Mouse (Mus musculus) frontal cortex, postnatal 36 days (tissue): ENCODE results near the gene Gm27179.
"Not testable (repeated sequence)": the region's sequence is repeated elsewhere in the genome, so short reads cannot be mapped to it uniquely, and the experiment has no call there.

Experiments
- DNase-seq, 2 experiments: peaks; one replicate each; pipeline ENCODE4 v3.0.0; 2022; ENCODE audit warnings: low spot score in 2 of 2

Gm27179 gene

GRCm38 (mm10) chr14:69512449-69512848 is at the start of gene Gm27179:
Gene Gm27179, minus strand, starts transcription at chr14:69512549.
- not testable (repeated sequence) for DNase-seq

- DNase-seq = not testable (repeated sequence)
These were observed 45.2 kb upstream of the Gm27179 start for GRCm38 (mm10) chr14:69557550-69557949.

GRCm38 (mm10) chr14:69556820-69557219 is 44.5 kb upstream of the Gm27179 start:
- not testable (repeated sequence) for DNase-seq

GRCm38 (mm10) chr14:69555110-69555831 is 42.9 kb upstream of the Gm27179 start, which contains the start of gene Entpd4b:
Gene Entpd4b, plus strand, starts transcription at chr14:69555424.
- not testable (repeated sequence) for DNase-seq

GRCm38 (mm10) chr14:69547310-69547709 is 35.0 kb upstream of the Gm27179 start:
- DNase-seq = not testable (repeated sequence)

- DNase-seq = not testable (repeated sequence)
These were observed 32.7 kb upstream of the Gm27179 start for GRCm38 (mm10) chr14:69545052-69545451.

GRCm38 (mm10) chr14:69544033-69544432 is 31.7 kb upstream of the Gm27179 start:
- DNase-seq = not testable (repeated sequence)

- DNase-seq = not testable (repeated sequence)
These were observed 30.3 kb upstream of the Gm27179 start for GRCm38 (mm10) chr14:69542695-69543094.

GRCm38 (mm10) chr14:69540113-69540512 is 27.8 kb upstream of the Gm27179 start:
- DNase-seq = not testable (repeated sequence)

GRCm38 (mm10) chr14:69536539-69536938 is 24.2 kb upstream of the Gm27179 start:
- not testable (repeated sequence) for DNase-seq

GRCm38 (mm10) chr14:69526202-69526601 is 13.9 kb upstream of the Gm27179 start:
- not testable (repeated sequence) for DNase-seq

- not testable (repeated sequence) for DNase-seq
These were observed 10.7 kb upstream of the Gm27179 start for GRCm38 (mm10) chr14:69523001-69523400.

GRCm38 (mm10) chr14:69520810-69521209 is 8.5 kb upstream of the Gm27179 start:
- DNase-seq = not testable (repeated sequence)

- DNase-seq = not testable (repeated sequence)
These were observed 5.3 kb downstream of the Gm27179 start for GRCm38 (mm10) chr14:69507000-69507399.

- DNase-seq = not testable (repeated sequence)
These were observed 9.2 kb downstream of the Gm27179 start, which contains the start of gene Gm16867 for GRCm38 (mm10) chr14:69503174-69503573. Gene Gm16867, minus strand, starts transcription at chr14:69503362.

- DNase-seq = not testable (repeated sequence)
These were observed 9.8 kb downstream of the Gm27179 start for GRCm38 (mm10) chr14:69502440-69503150.

- not testable (repeated sequence) for DNase-seq
These were observed 16.1 kb downstream of the Gm27179 start for GRCm38 (mm10) chr14:69496259-69496658.

GRCm38 (mm10) chr14:69494946-69495345 is 17.4 kb downstream of the Gm27179 start:
- DNase-seq = not testable (repeated sequence)

GRCm38 (mm10) chr14:69494522-69494921 is 17.8 kb downstream of the Gm27179 start:
- not testable (repeated sequence) for DNase-seq

GRCm38 (mm10) chr14:69488001-69488400 is 24.3 kb downstream of the Gm27179 start:
- DNase-seq = not testable (repeated sequence)

GRCm38 (mm10) chr14:69485466-69486135 is 26.7 kb downstream of the Gm27179 start:
- not testable (repeated sequence) for DNase-seq
